Mouse (Mus musculus): ENCODE measurements around the gene Nlgn1. TPM values are rescaled to one million over a fixed set of nuclear protein-coding genes. Genes with fewer than 3 reads are reported as not detected.

Nlgn1 gene
- polyA plus RNA-seq, 1 experiment from 2014 or later = 0.93 TPM

GRCm38 (mm10) chr3:26050769-26051168 is 281.5 kb downstream of the Nlgn1 start:
- WGBS = 61% methylated on average over 4 of the region's 4 CpGs
- ATAC-seq (replicated peaks; ENCODE audit: low FRiP score, low read depth) = no peak
- H3K27me3 ChIP-seq (ENCODE audit: insufficient read depth, low read length) = no peaks in the 10 kb centered on the region

GRCm38 (mm10) chr3:26042966-26043365 is 289.3 kb downstream of the Nlgn1 start:
- H3K36me3 ChIP-seq (ENCODE audit: insufficient read depth, low read length) = no peaks in the 10 kb centered on the region
- H3K4me2 ChIP-seq (ENCODE audit: low read length) = no peak overlapping the region
- no peak overlapping the region for H3K9ac ChIP-seq (ENCODE audit: low read depth, low read length)
- ATAC-seq (replicated peaks; ENCODE audit: low FRiP score, low read depth) (no peak), DNase-seq (ENCODE audit: low spot score) (no peak)
- no peak for TF ChIP-seq CTCF (IDR thresholded peaks at IDR 0.05; ENCODE audit: low read depth)
- no peaks in the 10 kb centered on the region for H3K9me3 ChIP-seq (replicated peaks; ENCODE audit: low read length)
- no peak overlapping the region for H3K4me3 ChIP-seq (replicated peaks; ENCODE audit: low read depth, low read length)
- H3K4me1 ChIP-seq (replicated peaks; ENCODE audit: insufficient read depth, low read length) = no peaks in the 10 kb centered on the region
- H3K27ac ChIP-seq = no peak overlapping the region
- WGBS = 74% methylated on average over 2 of the region's 2 CpGs
- no peaks in the 10 kb centered on the region for H3K27me3 ChIP-seq (ENCODE audit: insufficient read depth, low read length)

More at GRCm38 (mm10) chr3:26050769-26051168, 281.5 kb downstream of the Nlgn1 start:
- TF ChIP-seq CTCF (IDR thresholded peaks at IDR 0.05; ENCODE audit: low read depth) = no peak
- H3K27ac ChIP-seq = no peak overlapping the region
- no peak overlapping the region for H3K4me3 ChIP-seq (replicated peaks; ENCODE audit: low read depth, low read length)
- H3K4me2 ChIP-seq (ENCODE audit: low read length) = no peak overlapping the region
- no peak for DNase-seq (ENCODE audit: low spot score)
- no peaks in the 10 kb centered on the region for H3K36me3 ChIP-seq (ENCODE audit: insufficient read depth, low read length)
- no peaks in the 10 kb centered on the region for H3K4me1 ChIP-seq (replicated peaks; ENCODE audit: insufficient read depth, low read length)
- no peaks in the 10 kb centered on the region for H3K9me3 ChIP-seq (replicated peaks; ENCODE audit: low read length)
- H3K9ac ChIP-seq (ENCODE audit: low read depth, low read length) = no peak overlapping the region

DNA sequence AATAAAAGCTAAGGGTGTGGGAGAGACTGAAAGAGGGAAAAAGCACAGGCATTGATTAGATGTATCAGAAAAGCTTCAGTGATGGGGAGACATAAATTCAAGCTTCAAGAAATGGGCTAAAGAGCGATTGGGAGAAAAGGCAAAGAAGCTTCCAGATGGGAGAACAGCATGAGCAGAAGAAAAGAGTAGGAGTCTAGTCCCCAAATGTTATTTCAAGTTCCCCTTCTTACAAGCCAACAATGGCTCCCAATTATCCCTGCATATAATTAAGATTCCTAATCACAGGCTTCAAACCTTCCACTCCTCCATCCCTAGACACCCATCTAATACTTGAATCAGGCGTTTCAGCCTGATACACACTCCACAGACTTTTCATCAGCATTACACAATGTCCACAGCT is 292.6 kb downstream of the Nlgn1 start:
- Histone ChIP-seq H3K9ac (ENCODE audit: low read depth, low read length) (no peak overlapping the region), H3K4me2 (ENCODE audit: low read length) (no peak overlapping the region), H3K4me3 (replicated peaks; ENCODE audit: low read depth, low read length) (no peak overlapping the region), H3K4me1 (replicated peaks; ENCODE audit: insufficient read depth, low read length) (no peaks in the 10 kb centered on the region), H3K36me3 (ENCODE audit: insufficient read depth, low read length) (no peaks in the 10 kb centered on the region), H3K27ac (no peak overlapping the region), H3K27me3 (ENCODE audit: insufficient read depth, low read length) (no peaks in the 10 kb centered on the region), H3K9me3 (replicated peaks; ENCODE audit: low read length) (no peaks in the 10 kb centered on the region)
- WGBS = 84% methylated on average over 2 of the region's 2 CpGs
- TF ChIP-seq CTCF (IDR thresholded peaks at IDR 0.05; ENCODE audit: low read depth) = no peak
- ATAC-seq (replicated peaks; ENCODE audit: low FRiP score, low read depth) (no peak), DNase-seq (ENCODE audit: low spot score) (no peak)

DNA sequence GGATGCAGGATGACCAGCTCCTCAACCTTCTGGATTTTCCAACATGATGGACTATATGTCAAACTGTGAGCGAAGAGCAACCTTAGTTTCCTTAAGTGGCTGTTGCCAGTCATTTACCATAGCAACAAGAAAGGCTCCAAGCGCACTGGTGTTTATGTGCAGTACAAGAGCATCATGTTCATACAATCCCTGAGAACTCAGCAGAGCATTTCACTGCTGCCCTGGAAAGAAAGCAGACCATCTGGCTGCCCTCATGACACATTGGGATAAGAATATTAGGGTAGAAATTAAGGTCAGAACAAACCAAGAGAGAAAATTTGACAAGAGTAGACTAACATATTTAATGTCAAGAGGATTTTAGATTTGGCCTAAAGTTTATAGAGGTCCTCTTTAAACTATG is 306.2 kb downstream of the Nlgn1 start:
- no peaks in the 10 kb centered on the region for H3K9me3 ChIP-seq (replicated peaks; ENCODE audit: low read length)
- H3K9ac ChIP-seq (ENCODE audit: low read depth, low read length) = no peak overlapping the region
- WGBS = 92% methylated on average over 2 of the region's 2 CpGs
- H3K4me1 ChIP-seq (replicated peaks; ENCODE audit: insufficient read depth, low read length) = no peaks in the 10 kb centered on the region
- DNase-seq (ENCODE audit: low spot score) = no peak
- H3K27me3 ChIP-seq (ENCODE audit: insufficient read depth, low read length) = no peaks in the 10 kb centered on the region
- H3K4me2 ChIP-seq (ENCODE audit: low read length) = no peak overlapping the region
- H3K4me3 ChIP-seq (replicated peaks; ENCODE audit: low read depth, low read length) = no peak overlapping the region
- no peak overlapping the region for H3K27ac ChIP-seq
- no peak for TF ChIP-seq CTCF (IDR thresholded peaks at IDR 0.05; ENCODE audit: low read depth)
- ATAC-seq (replicated peaks; ENCODE audit: low FRiP score, low read depth) = no peak
- no peaks in the 10 kb centered on the region for H3K36me3 ChIP-seq (ENCODE audit: insufficient read depth, low read length)

DNA sequence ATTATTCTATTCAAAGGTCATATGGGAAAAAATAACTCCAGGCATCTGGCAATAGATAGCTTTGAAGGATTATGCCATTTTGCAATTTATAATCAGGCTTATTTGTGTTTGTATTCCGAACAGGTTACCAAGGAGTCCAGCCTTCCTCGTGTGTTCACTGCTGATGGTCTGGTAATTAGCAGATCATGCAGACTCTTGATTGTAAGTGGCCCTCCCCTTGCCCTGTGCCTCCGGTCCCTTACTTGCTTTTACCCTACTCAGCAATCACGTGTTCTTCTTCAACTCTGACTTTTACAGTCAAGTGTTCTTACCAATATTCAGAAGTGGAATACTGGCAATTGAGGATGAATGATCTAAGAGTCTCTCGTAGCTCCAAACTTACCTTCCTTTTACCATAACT is 309.0 kb downstream of the Nlgn1 start:
- DNase-seq (ENCODE audit: low spot score) = no peak
- 79% methylated on average over 5 of the region's 5 CpGs for WGBS

DNA sequence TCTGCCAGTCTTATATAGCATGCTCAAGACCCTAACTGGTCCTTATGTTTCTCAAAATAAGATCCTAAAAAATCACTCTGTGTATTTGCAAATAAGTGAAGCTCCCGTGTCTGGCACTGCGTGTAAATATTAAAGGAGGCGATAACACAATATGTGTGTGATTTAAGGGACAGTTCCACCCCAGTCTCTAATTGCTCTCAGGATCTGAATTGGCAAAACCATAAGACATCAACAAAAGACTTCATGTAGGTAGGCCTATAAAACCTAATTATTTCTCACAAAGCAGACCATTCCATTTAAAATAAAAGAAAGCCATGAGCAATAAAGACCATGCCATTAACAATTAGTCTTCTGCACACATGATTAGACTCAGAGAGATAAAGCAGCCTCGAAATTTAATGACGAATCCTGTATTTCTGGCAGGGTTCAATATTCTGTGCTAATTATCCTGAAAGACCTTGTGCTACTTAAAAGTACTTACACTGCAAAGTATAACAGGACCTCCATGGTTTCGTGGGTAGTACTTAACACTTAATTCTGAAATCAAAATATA is 310.6 kb downstream of the Nlgn1 start:
- no peak for TF ChIP-seq CTCF (IDR thresholded peaks at IDR 0.05; ENCODE audit: low read depth)
- Histone ChIP-seq H3K4me3 (replicated peaks; ENCODE audit: low read depth, low read length) (no peak overlapping the region), H3K36me3 (ENCODE audit: insufficient read depth, low read length) (no peaks in the 10 kb centered on the region), H3K9ac (ENCODE audit: low read depth, low read length) (no peak overlapping the region), H3K27me3 (ENCODE audit: insufficient read depth, low read length) (no peaks in the 10 kb centered on the region), H3K4me1 (replicated peaks; ENCODE audit: insufficient read depth, low read length) (no peaks in the 10 kb centered on the region), H3K9me3 (replicated peaks; ENCODE audit: low read length) (no peaks in the 10 kb centered on the region), H3K4me2 (ENCODE audit: low read length) (no peak overlapping the region), H3K27ac (no peak overlapping the region)
- DNase-seq (ENCODE audit: low spot score) = no peak
- 80% methylated on average over 6 of the region's 6 CpGs for WGBS
- no peak for ATAC-seq (replicated peaks; ENCODE audit: low FRiP score, low read depth)

More for the DNA sequence above, 309.0 kb downstream of the Nlgn1 start:
- no peaks in the 10 kb centered on the region for H3K36me3 ChIP-seq (ENCODE audit: insufficient read depth, low read length)
- H3K27me3 ChIP-seq (ENCODE audit: insufficient read depth, low read length) = no peaks in the 10 kb centered on the region
- H3K4me1 ChIP-seq (replicated peaks; ENCODE audit: insufficient read depth, low read length) = no peaks in the 10 kb centered on the region
- H3K9me3 ChIP-seq (replicated peaks; ENCODE audit: low read length) = no peaks in the 10 kb centered on the region
- H3K4me3 ChIP-seq (replicated peaks; ENCODE audit: low read depth, low read length) = no peak overlapping the region
- ATAC-seq (replicated peaks; ENCODE audit: low FRiP score, low read depth) = no peak
- no peak overlapping the region for H3K4me2 ChIP-seq (ENCODE audit: low read length)
- H3K27ac ChIP-seq = no peak overlapping the region
- no peak for TF ChIP-seq CTCF (IDR thresholded peaks at IDR 0.05; ENCODE audit: low read depth)
- no peak overlapping the region for H3K9ac ChIP-seq (ENCODE audit: low read depth, low read length)

Data from kidney, postnatal 0 days (tissue).